Mouse (Mus musculus) NIH3T3 (cell line): ENCODE measurements around the gene Ctrb1.
A peak's percentile ranks its signal among the peaks of the same experiment; 100 is the strongest.

ENCODE experiments used
- DNase-seq: peaks from one replicate; pipeline ENCODE4 v3.0.0-alpha.2; 2012; ENCODE audit warnings: low read depth

The Ctrb1 gene

DNA sequence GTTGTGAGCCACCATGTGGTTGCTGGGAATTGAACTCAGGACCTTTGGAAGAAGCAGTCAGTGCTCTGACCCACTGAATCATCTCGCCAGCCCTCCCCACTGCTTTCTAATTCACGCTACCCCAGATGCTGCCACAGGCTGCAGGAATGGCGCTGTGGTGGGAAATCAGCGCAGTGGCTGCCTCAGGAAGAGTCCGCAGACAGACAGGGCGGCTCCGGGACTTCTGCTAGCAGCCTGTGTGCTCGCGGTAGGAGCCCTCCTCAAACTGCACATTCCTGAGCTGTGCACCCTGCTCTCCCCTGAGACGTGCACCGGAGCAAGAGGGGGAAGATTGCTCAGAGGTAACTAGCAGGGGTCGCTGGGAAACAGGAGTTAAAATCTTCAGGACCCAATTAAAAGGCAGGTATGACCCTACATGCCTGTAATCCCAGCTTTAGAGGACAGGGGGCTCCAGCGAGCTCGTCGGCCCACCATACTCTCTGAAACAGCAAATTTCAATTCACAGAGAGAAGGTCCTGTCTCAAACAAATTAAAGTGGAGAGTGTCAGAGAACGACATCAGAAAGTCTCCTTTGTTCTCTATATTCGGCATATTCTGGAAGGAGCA, 10.3 kb downstream of the Ctrb1 start:
- no peak for DNase-seq

DNA sequence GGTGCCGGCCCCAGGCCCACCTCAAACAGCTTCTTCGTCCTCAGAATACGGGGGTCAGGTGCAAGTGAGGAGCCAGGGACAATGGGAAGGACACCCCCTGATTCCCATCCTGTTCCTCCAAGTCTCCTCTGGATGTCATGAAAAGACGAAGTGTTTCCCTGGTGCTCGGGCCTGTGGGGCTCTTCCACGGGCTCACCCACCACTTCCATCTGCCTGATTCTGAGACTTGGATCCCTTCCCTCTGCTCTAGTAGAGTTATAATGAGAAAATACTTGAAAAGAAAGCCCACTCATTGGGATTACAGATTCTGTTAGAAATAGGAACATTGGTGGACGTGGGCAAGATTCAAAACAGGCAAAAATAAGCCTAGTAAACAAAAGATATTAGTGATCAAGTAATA, 12.0 kb downstream of the Ctrb1 start:
- no peak for DNase-seq

DNA sequence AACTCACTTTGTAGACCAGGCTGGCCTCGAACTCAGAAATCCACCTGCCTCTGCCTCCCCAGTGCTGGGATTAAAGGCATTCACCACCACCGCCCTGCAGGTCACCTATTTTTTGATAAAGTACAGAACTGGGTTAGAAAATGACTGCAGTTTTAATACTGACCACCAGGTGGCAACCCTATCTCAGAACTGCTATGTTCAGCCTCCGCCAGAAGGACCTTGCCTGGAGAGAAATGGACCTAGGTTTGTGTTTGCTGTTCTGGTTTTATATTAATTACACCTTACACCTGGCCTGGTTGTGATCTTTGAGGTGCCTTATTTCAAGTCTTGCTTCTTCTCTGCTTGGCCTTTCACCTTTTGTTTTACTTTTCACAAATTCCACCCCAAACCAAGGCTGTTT, 12.7 kb downstream of the Ctrb1 start:
- DNase-seq, result peak; percentile 86

DNA sequence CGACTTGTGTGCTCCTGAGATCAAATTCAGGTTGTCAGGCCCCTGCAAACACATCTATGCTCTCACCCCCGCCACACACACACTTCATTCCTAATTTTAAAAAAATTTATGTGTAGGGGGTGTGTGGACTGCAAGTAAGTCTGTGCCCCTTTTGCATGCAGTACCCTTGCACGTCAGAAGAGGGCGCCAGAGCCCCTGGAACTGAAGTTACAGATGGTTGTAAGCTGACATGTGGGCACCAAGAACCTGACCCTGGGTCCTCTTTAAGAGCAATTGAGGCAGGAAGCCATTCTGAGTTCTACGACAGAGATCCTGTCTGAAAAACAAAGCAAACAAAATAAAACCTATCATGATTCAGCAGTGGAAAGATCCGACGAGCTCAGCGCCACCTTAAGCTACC, 14.6 kb downstream of the Ctrb1 start:
- peak; percentile 24 for DNase-seq

DNA sequence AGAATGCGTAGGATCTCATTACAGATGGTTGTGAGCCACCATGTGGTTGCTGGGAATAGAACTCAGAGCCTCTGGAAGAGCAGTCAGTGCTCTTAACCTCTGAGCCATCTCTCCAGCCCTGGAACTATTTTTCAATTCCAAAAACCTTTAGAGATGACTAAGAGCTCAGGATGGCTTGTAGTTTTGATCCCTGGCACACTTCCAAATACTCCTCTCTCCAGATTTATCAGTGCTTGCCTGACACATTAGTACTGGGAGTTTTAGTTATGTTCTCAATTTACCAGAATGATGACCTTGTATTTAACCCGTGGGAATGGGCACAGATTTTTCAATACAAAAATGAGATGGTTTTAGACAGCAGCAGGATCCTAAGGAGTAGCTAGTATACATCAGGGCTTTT, 24.1 kb downstream of the Ctrb1 start:
- peak; percentile 66 for DNase-seq

DNA sequence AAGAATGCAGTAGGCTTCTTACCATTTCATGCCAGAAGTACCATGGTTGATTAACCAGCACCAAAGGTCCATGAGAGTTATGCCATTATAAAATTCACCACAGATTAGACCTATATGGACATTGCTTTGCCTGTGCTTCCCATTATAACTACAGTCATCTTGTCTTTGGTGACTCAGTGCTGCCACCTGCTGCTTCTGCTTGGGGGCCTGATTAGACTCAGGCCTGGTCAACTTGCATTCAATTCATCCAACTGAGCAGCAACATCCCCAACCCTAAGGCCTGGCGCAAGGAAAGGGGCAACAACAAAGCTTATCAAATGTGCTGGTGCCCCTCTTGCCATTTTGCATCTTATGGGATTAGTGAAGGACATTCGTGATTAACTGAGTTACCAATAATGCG, 28.3 kb downstream of the Ctrb1 start:
- DNase-seq, result peak; percentile 92

DNA sequence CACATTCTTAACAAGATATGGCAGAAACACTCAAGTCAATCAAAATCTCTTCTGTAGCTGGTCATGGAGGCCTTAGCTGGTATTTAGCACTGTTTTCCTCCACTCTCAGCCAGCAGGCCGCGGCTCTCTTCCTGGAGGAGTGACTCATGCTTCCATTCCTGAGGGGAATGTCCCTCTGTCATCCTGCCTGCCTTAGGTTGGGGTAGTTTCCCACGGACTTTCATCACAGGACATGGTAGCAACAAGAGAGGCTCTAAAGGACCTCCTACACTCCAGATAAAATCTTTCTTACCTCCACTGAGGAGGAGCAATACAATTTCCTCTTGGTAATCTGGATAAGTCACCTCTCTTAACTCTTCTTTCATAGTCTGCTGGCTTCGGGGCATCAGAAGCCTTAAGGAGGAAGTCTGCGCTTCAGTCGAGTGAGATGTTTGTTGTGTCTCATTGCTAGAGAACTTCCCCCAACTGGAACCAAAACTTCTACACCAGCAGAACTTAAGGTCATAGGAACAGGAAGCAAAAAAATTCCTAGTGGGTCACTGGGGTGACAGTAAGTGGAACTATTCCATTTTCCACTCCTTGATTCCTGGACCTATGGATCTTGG, 31.9 kb downstream of the Ctrb1 start:
- DNase-seq, result peak; percentile 70

DNA sequence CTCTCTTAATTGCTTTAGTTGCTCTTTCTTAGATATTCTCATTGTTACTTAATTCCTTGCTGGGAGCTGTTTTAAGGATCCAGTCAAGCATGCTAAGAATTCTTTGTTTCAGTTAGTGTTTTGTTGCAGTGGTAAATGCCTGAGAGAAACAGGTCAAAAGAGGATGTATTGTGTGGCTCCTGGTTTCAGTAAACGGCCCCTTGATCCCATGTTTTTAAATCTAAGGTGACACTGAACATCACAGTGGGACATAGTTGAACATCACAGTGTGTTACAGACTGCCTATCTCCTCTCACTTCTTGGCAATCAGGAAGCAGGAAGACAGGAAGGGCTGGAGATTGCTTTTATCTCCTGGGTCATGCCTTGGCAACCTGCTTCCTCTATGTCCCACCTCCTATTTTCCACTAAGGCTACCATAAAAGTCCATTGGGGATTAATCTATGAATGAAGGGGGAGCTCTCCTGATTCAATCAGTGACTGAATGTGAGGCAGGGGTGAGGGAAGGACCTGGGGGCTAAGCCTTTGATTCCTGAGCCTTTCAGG, 33.4 kb downstream of the Ctrb1 start:
- DNase-seq, result no peak

DNA sequence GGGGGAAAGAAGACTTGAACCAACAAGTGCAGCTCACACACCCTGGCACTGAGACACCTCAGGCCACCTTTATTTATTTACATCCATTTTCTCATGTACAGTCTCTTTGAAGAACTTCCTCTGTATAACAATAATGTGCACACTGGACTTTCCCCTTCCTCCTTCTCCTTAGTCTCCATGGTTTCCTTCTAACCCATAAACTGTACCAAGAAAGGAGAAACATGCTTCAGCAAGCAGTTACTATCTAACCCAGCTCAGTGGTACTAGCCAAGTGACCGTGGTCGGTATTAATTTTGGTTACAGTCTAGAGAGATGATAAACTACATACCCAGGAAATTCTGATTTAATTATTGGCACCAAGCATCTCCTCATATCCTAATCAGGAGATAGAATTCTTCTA, 37.3 kb downstream of the Ctrb1 start:
- no peak for DNase-seq

DNA sequence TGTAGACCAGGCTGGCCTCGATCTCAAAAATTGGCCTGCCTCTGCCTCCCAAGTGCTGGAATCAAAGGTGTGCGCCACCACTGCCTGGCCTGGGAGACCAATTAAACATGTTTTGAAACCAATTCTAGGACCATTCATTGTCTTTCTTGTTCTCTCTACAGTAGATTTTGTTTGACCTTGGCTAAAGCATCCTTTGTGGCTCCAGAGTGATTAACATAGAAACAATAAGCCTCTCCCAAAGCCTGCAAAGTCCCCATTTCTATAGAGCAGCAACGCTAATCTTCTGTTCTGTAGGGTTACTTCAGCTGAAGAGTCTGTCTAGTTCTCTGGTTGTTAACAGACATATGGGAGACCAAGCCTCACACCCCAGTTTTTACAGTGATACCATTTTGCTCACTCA, 40.2 kb downstream of the Ctrb1 start:
- no peak for DNase-seq

DNA sequence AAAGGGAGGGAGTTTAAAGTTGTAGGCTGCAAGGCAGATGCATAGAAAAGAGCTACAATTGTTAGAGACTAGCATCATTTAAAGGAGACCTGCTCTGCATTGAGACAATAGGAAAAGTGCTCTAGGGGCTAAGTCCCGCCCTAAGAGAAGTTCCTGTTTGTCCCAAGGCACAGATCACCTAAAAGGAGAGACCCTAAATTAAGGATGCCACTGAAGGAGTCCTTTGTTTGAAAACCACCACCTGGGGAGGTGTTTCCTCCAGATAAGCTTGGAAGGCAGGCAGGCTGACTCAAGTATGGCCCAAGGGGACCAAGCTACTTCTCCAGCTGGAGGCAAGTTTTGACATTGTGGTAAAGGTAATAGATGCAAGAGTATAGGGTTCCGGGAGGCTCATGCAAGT, 42.0 kb downstream of the Ctrb1 start:
- no peak for DNase-seq

DNA sequence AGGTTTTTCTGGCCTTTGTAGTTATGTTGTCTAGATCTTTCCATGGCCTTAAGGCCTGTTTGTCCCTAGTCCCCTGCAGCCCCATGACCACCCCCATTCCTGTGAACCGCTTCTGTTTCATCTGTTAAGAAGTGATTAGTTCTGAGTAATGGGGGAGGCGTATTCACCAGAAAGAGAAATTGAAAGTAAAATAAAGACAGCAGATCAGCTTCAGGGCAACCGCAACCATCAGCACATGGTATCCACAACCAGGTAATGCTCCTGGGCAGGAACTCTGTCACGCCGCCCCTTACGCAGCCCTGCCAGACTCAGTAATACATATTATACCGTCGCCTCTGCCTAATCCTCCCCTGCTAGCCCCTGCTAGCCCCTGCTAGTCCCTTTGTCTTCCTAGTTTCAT, 45.1 kb downstream of the Ctrb1 start:
- no peak for DNase-seq

DNA sequence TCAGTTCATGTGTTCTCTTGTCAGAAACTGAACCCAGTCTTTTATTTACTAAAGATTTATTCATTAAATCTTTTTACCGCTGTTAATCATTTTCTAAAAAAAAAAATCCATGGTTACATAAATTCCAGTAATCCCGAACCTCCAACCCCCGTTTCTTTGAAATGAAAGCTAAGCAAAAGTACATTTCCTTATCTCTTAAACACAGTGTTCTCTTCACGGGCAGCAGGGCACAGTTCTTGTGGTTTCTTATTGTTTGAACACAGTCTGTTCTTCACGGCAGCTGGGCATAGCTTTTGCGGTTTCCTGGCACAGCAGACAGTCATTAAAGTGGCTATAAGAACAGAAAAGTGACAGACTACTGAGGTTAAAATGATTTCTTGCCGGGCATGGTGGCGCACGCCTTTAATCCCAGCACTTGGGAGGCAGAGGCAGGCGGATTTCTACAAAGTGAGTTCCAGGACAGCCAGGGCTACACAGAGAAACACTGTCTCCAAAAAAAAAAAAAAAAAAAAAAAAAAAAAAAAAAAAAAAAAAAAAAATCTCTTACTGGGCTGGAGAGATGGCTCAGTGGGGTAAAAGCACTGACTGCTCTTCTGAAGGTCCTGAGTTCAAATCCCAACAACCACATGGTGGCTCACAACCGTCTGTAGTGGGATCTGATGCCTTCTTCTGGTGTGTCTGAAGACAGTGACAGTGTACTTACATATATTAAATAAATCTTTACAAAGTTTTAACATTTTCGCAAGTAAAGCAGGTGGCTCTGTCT, 46.3 kb downstream of the Ctrb1 start:
- peak; percentile 36 for DNase-seq

DNA sequence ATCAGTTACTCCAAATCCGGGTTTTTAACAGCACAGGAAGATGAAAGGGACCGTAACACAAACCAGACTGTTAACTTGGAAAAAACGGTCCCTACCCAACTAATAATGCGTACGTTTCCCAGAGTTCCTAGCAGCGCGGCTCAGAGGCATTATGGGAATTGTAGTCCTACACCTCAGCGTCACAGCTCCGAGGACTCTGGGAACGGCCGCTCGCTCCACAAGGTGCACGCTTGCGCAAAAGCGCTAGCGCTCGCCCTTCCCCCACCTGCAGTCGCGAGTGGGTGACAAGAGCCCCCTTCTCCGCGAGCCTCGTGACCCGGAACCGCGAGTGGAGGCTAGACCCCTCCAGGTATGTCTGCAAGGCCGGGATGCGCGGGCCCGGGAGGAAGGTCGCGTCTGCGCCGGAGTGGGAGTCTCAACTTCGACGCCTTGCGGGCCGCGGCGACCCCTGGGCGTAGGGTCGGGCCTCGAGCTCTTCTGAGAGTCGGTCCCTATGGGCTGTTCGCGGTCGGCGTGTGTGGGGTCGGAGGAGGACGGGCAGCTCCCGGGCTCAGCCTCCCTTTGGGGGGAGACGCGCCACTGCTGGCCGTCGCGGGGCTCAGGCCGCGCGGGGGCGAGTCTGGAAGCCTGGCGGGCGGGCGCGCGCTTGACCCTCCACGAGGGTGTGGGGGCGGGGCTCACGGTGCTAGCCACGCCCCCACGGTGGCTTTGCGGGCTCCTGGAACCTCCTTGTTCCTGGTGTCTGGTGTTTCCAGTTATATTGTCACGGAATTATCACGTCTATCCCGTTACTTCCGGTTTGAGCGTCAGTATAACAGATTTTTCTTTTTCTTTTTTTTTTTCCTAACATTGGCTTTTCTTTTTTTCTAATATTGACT, 47.3 kb downstream of the Ctrb1 start, which contains the start of gene Zfp1:
Zfp1 (plus strand) TSS at position 138 of the 878 bp plus-strand sequence.
- peak; percentile 96 for DNase-seq

DNA sequence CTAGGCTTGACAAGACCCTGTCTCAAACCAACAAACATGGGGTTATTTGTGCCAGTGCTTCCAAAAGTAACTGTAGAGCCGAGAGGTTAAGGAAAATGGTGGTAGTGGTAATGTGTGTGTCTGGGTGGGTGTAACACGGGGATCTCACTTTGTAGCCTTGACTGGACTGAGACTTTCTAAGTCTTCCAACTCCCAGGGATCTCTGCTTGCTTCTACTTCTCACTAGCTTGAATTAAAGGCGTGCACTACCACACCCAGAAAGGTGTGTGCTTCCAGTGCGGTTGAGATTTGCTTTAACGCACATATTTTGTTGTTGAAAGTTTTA, 47.9 kb downstream of the Ctrb1 start:
- no peak for DNase-seq

DNA sequence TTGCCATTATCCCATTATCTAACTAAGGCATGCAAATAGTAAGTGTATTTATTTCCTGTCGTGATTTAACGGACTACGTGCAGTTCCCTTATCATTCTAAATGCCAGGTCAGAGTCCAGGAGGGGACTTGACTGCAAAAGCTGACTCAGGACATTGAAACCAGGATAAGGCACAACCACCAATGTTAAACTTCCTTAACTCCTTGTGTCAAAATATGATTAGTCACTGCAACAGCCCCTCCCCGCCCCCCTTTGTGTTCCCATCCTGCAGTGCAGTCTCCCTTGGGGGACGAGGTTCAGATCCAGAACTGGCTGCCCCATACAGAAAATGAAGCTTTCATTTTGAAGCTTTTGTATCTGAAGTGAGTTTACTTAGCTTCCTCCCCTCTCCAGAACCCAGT, 48.3 kb downstream of the Ctrb1 start:
- peak; percentile 80 for DNase-seq

DNA sequence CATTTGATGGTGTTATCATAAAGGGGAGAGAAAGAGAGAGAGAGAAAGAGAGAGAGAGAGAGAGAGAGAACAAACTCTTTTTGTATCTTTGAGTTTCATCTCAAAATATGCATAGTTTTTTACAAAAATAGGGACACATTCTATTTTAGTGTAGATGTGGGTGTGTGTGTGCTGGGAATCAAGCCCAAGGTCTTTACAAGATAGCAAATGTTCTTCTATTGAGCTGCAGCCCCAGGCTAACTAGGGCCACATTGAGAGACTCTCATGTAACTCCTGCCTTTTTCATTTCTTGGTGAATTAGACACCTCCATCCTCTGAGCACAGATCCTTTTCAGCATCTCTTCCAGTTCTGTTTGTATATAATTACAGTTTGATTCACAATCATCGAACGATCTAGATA, 49.7 kb downstream of the Ctrb1 start:
- no peak for DNase-seq

DNA sequence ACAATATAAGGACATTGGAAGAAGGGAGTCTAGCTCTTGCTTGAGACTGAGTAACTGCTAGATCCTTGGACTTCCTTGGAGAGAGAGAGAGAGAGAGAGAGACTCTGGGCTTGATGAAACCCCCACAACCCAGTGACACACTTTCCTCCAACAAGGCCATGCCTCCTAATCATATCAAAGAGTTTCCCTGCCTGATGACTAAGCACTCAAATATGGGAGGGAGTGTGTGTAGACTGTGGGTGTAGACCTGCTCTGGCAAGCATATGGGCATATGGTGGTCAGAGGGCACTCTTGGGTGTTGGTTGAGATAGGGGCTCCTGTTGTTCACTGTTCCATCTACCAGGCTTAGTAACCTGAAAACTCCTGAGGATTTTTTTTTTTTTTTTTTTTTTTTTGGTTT, 52.7 kb downstream of the Ctrb1 start:
- peak; percentile 44 for DNase-seq
